Mouse (Mus musculus) ovary, postnatal 36 days (tissue): ENCODE measurements around the gene Rreb1.

Experiments
- DNase-seq: peaks from one replicate; pipeline ENCODE4 v3.0.0; 2022; ENCODE audit warnings: low spot score, mixed read lengths

The Rreb1 gene

GRCm38 (mm10) chr13:37979506-37979905, 201.3 kb downstream of the Rreb1 start:
- DNase-seq: no peak

GRCm38 (mm10) chr13:37980346-37980745, 202.1 kb downstream of the Rreb1 start:
- DNase-seq: no peak

GRCm38 (mm10) chr13:37981063-37981462, 202.9 kb downstream of the Rreb1 start:
- no peak for DNase-seq

- DNase-seq: no peak
Measured at GRCm38 (mm10) chr13:37986166-37986565, 208.0 kb downstream of the Rreb1 start.

- DNase-seq: no peak
Measured at GRCm38 (mm10) chr13:37989701-37990100, 211.5 kb downstream of the Rreb1 start.

GRCm38 (mm10) chr13:37992638-37993371, 214.6 kb downstream of the Rreb1 start:
- no peak for DNase-seq

GRCm38 (mm10) chr13:37993376-37993703, 215.1 kb downstream of the Rreb1 start:
- no peak for DNase-seq

- DNase-seq: peak; percentile 97
Measured at GRCm38 (mm10) chr13:37993704-37994404, 215.7 kb downstream of the Rreb1 start, which contains the start of gene Ssr1. Ssr1 (minus strand) TSS chr13:37994217.

GRCm38 (mm10) chr13:37994405-37994749, 216.2 kb downstream of the Rreb1 start:
- DNase-seq: no peak

- no peak for DNase-seq
Measured at GRCm38 (mm10) chr13:37999713-38000112, 221.5 kb downstream of the Rreb1 start.
